Mouse (Mus musculus) large intestine, adult 2 months (tissue): ENCODE data around the gene Ets1. TPM values are rescaled to one million over a fixed set of nuclear protein-coding genes. Genes with fewer than 3 reads are reported as not detected.

Experiments used
- DNase-seq: peaks from one replicate; pipeline ENCODE4 v3.0.0-alpha.2; 2012; ENCODE audit warnings: low read depth, low spot score
- WGBS: fragments of 180-500 bp; shearing (Covaris S2); methylation state at CpG from one replicate; pipeline ENCODE4 v1.1.7; 2018; 5-methylcytosine and 5-hydroxymethylcytosine counted together
- polyA plus RNA-seq: library from polyadenylated mRNA; depleted of rRNA; stranded (reverse); fragments of >200 nt; gene quantifications from 2 replicates; pipeline ENCODE4 v1.2.3, GENCODE M21; 2012

Ets1 gene
- polyA plus RNA-seq, 1 experiment, result 11.7 TPM

- WGBS, result 88% methylated on average over 6 of the region's 6 CpGs
- DNase-seq, result no peak
These were observed 20.6 kb upstream of the Ets1 start for GRCm38 (mm10) chr9:32615461-32615860.

- 53% methylated on average over 7 of the region's 7 CpGs for WGBS
- no peak for DNase-seq
These were observed 20.0 kb upstream of the Ets1 start for GRCm38 (mm10) chr9:32615986-32616385.

GRCm38 (mm10) chr9:32616516-32617429, 19.2 kb upstream of the Ets1 start:
- DNase-seq, result no peak
- WGBS, result 92% methylated on average over 5 of the region's 5 CpGs

GRCm38 (mm10) chr9:32617430-32617768, 18.6 kb upstream of the Ets1 start:
- WGBS, result 64% methylated on average over 5 of the region's 5 CpGs
- DNase-seq, result no peak

GRCm38 (mm10) chr9:32618544-32619120, 17.4 kb upstream of the Ets1 start:
- WGBS, result 80% methylated on average over 9 of the region's 9 CpGs

GRCm38 (mm10) chr9:32619661-32620060, 16.4 kb upstream of the Ets1 start:
- no peak for DNase-seq
- WGBS, result 89% methylated on average over 6 of the region's 6 CpGs

More at GRCm38 (mm10) chr9:32618544-32619120, 17.4 kb upstream of the Ets1 start:
- no peak for DNase-seq

GRCm38 (mm10) chr9:32620446-32620845, 15.6 kb upstream of the Ets1 start:
- WGBS, result 92% methylated on average over 3 of the region's 3 CpGs
- no peak for DNase-seq

- DNase-seq, result no peak
- WGBS, result 26% methylated on average over 1 of the region's 1 CpGs
These were observed 6.5 kb upstream of the Ets1 start for GRCm38 (mm10) chr9:32629385-32629981.

GRCm38 (mm10) chr9:32631341-32631740, 4.7 kb upstream of the Ets1 start:
- DNase-seq, result no peak

GRCm38 (mm10) chr9:32632237-32632636, 3.8 kb upstream of the Ets1 start:
- DNase-seq, result no peak

GRCm38 (mm10) chr9:32644981-32645380, 9.0 kb downstream of the Ets1 start:
- WGBS, result 83% methylated on average over 3 of the region's 3 CpGs

More at GRCm38 (mm10) chr9:32632237-32632636, 3.8 kb upstream of the Ets1 start:
- WGBS, result 89% methylated on average over 7 of the region's 7 CpGs

GRCm38 (mm10) chr9:32645475-32645874, 9.5 kb downstream of the Ets1 start:
- no peak for DNase-seq
- 40% methylated on average over 9 of the region's 9 CpGs for WGBS

More at GRCm38 (mm10) chr9:32644981-32645380, 9.0 kb downstream of the Ets1 start:
- no peak for DNase-seq

- 29% methylated on average over 11 of the region's 11 CpGs for WGBS
These were observed 10.7 kb downstream of the Ets1 start for GRCm38 (mm10) chr9:32646539-32647258.

GRCm38 (mm10) chr9:32647506-32648250, 11.7 kb downstream of the Ets1 start:
- DNase-seq, result no peak
- WGBS, result 68% methylated on average over 7 of the region's 7 CpGs

More at GRCm38 (mm10) chr9:32646539-32647258, 10.7 kb downstream of the Ets1 start:
- no peak for DNase-seq

GRCm38 (mm10) chr9:32648286-32648685, 12.3 kb downstream of the Ets1 start:
- 75% methylated on average over 5 of the region's 5 CpGs for WGBS
- DNase-seq, result no peak

- whole genome bisulfite sequencing, result 47% methylated on average over 3 of the region's 3 CpGs
- no peak for DNase-seq
These were observed 14.7 kb downstream of the Ets1 start for GRCm38 (mm10) chr9:32650738-32651137.

- 80% methylated on average over 10 of the region's 10 CpGs for WGBS
- no peak for DNase-seq
These were observed 16.1 kb downstream of the Ets1 start for GRCm38 (mm10) chr9:32652112-32652511.

GRCm38 (mm10) chr9:32654305-32654704, 18.3 kb downstream of the Ets1 start:
- WGBS, result 95% methylated on average over 1 of the region's 1 CpGs
- DNase-seq, result no peak

GRCm38 (mm10) chr9:32656351-32656844, 20.4 kb downstream of the Ets1 start:
- DNase-seq, result no peak
- 84% methylated on average over 5 of the region's 5 CpGs for WGBS
